Mouse (Mus musculus) ES-Bruce4 (cell line): Measurements from ENCODE around the gene Ss18l1.

Source experiments
- CTCF ChIP-seq: IDR thresholded peaks from one replicate; pipeline ENCODE4 v1.8.1; 2011; ENCODE audit warnings: low read depth, low read length
- POLR2A ChIP-seq: IDR thresholded peaks from one replicate; pipeline ENCODE4 v1.8.1; 2011; ENCODE audit warnings: low read length; ENCODE audit not compliant: insufficient read depth

- TF ChIP-seq CTCF, result no peak
- no peak for TF ChIP-seq POLR2A
Measured at GRCm38 (mm10) chr2:180047580-180047979, 5.3 kb downstream of the Ss18l1 start.
